Mouse (Mus musculus) myocyte (in vitro differentiated cells): ENCODE results near the gene Vps26c. TPM values are rescaled to one million over a fixed set of nuclear protein-coding genes. Genes with fewer than 3 reads are reported as not detected.
A peak's percentile ranks its signal among the peaks of the same experiment; 100 is the strongest.

Experiments used
- H3K27me3 ChIP-seq: one replicate; pipeline ENCODE4 v1.6.1; 2011; ENCODE audit not compliant: control insufficient read depth, insufficient read depth, insufficient read length
- H3K36me3 ChIP-seq: one replicate; pipeline ENCODE4 v1.6.1; 2011; ENCODE audit not compliant: control insufficient read depth, insufficient read depth
- H3K4me2 ChIP-seq: one replicate; pipeline ENCODE4 v1.6.1; 2011; ENCODE audit warnings: low read depth, control low read depth
- H3K4me3 ChIP-seq: one replicate; pipeline ENCODE4 v1.5.1; 2011; ENCODE audit warnings: mild to moderate bottlenecking, control low read depth, moderate library complexity
- H3K79me2 ChIP-seq: one replicate; pipeline ENCODE4 v1.6.1; 2011; ENCODE audit not compliant: control insufficient read depth, insufficient read depth
- H3ac ChIP-seq: one replicate; pipeline ENCODE4 v1.6.1; 2011; ENCODE audit not compliant: control insufficient read depth, insufficient read length
- CEBPB ChIP-seq: IDR thresholded peaks from 2 replicates; pipeline ENCODE4 v1.6.1; 2011; ENCODE audit warnings: mild to moderate bottlenecking, moderate library complexity; ENCODE audit not compliant: poor library complexity, insufficient read depth, severe bottlenecking
- E2F4 ChIP-seq: IDR thresholded peaks from one replicate; pipeline ENCODE4 v1.6.1; 2011; ENCODE audit warnings: mild to moderate bottlenecking, control low read depth, moderate library complexity; ENCODE audit not compliant: insufficient read depth
- MAX ChIP-seq: IDR thresholded peaks from one replicate; pipeline ENCODE4 v1.6.1; 2011; ENCODE audit warnings: low read depth, mild to moderate bottlenecking, control low read depth
- MYOD1 ChIP-seq, 3 experiments: IDR thresholded peaks; one replicate each; pipeline ENCODE4 v1.6.1; 2011; ENCODE audit warnings: control low read depth in 2 of 3, low read depth in 2 of 3, mild to moderate bottlenecking in 2 of 3, moderate library complexity in 1 of 3; ENCODE audit not compliant: insufficient read length in 2 of 3, control insufficient read depth in 1 of 3
- MYOG ChIP-seq, 3 experiments: IDR thresholded peaks; one replicate each; pipeline ENCODE4 v1.6.1; 2011; ENCODE audit warnings: control low read depth in 2 of 3, low read depth in 2 of 3, mild to moderate bottlenecking in 2 of 3; ENCODE audit not compliant: insufficient read length in 2 of 3, control insufficient read depth in 1 of 3, insufficient read depth in 1 of 3
- POLR2A ChIP-seq: IDR thresholded peaks from one replicate; pipeline ENCODE4 v1.6.1; 2011; ENCODE audit warnings: low read depth, mild to moderate bottlenecking, control low read depth, moderate library complexity; ENCODE audit not compliant: insufficient read length
- POLR2AphosphoS2 ChIP-seq: IDR thresholded peaks from one replicate; pipeline ENCODE4 v1.6.1; 2011; ENCODE audit warnings: low read depth, control low read depth; ENCODE audit not compliant: insufficient read length
- REST ChIP-seq: IDR thresholded peaks from one replicate; pipeline ENCODE4 v1.6.1; 2011; ENCODE audit warnings: mild to moderate bottlenecking, control low read depth, moderate library complexity; ENCODE audit not compliant: insufficient read depth, insufficient read length
- SRF ChIP-seq: IDR thresholded peaks from one replicate; pipeline ENCODE4 v1.6.1; 2011; ENCODE audit warnings: low read depth; ENCODE audit not compliant: control insufficient read depth, insufficient read length
- TCF12 ChIP-seq: IDR thresholded peaks from one replicate; pipeline ENCODE4 v1.6.1; 2011; ENCODE audit warnings: mild to moderate bottlenecking, control low read depth; ENCODE audit not compliant: poor library complexity, insufficient read depth, severe bottlenecking
- TCF3 ChIP-seq: IDR thresholded peaks from one replicate; pipeline ENCODE4 v1.6.1; 2011; ENCODE audit warnings: low read depth, control low read depth; ENCODE audit not compliant: insufficient read length
- USF1 ChIP-seq: IDR thresholded peaks from one replicate; pipeline ENCODE4 v1.6.1; 2011; ENCODE audit warnings: low read depth, mild to moderate bottlenecking, control low read depth, moderate library complexity
- polyA plus RNA-seq: library from polyadenylated mRNA; unstranded; fragments of >200 nt; fragmentation: generic; extraction: Trizol; gene quantifications from one replicate; pipeline ENCODE4 v1.2.1, GENCODE M21; 2012; ENCODE audit warnings: missing spikeins

The Vps26c gene
- polyA plus RNA-seq, 1 experiment: 58.3 TPM

GRCm38 (mm10) chr16:94572422-94572821, 45.8 kb upstream of the Vps26c start:
- peaks cover 69% of the 10 kb centered on the region for H3K79me2 ChIP-seq
- no peaks in the 10 kb centered on the region for H3K36me3 ChIP-seq
- no peak for TF ChIP-seq POLR2A
- no peak for TF ChIP-seq USF1
- no peak for TF ChIP-seq CEBPB
- no peak for TF ChIP-seq TCF12
- no peak overlapping the region for H3ac ChIP-seq
- H3K4me2 ChIP-seq: peak overlapping the region; percentile 89
- peak overlapping the region; percentile 47 for H3K4me3 ChIP-seq
- no peaks in the 10 kb centered on the region for H3K27me3 ChIP-seq

GRCm38 (mm10) chr16:94571111-94571993, 44.7 kb upstream of the Vps26c start:
- TF ChIP-seq SRF (no peak), TCF12 (no peak), MYOG (IDR thresholded peaks at IDR 0.05; ENCODE audit: control insufficient read depth in 1 of 3, insufficient read depth in 1 of 3, insufficient read length in 2 of 3, low read depth in 2 of 3) (no peak), REST (no peak), POLR2A (no peak), MAX (no peak), USF1 (no peak), E2F4 (no peak), POLR2AphosphoS2 (no peak), MYOD1 (IDR thresholded peaks at IDR 0.05; ENCODE audit: control insufficient read depth in 1 of 3, insufficient read length in 2 of 3, low read depth in 2 of 3) (no peak), CEBPB (no peak)
- Histone ChIP-seq H3K27me3 (no peaks in the 10 kb centered on the region), H3K79me2 (peaks cover 59% of the 10 kb centered on the region), H3K4me2 (peak overlapping the region; percentile 89), H3K36me3 (no peaks in the 10 kb centered on the region), H3K4me3 (peak overlapping the region; percentile 47), H3ac (peak overlapping the region; percentile 99)

DNA sequence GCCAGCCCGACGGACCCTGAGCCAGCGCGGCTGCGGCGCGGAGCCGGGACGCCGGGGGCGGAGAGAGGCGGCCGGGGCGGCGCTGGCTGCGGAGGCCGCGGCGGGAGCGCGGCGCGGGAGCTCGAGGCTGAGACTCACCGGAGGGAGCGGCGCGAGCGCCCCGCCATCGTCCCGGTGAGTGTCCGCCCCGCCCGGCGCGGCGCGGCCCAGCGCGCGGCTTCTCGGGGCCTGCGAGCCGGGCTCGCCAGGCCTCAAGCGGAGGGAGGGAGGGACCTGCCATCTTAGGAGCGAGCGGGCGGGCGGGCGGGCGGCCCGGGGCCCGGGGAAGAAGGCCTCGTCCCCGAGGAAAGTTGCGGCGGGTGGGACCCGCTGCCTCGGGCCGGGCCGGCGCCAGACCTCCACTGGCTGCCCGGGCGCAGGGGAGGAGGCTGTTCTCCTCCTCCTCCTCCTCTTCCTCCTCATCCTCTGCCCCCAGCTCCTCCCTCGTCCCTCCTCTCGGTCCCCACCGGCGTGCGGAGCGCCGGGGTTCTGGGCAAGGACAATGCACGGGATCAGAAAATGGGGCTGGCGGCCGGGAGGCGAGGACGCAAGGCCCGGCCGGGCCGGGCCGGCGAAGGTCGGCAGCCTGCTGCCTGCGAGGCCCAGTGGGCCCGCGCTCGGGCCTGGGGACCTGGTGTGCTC, 43.9 kb upstream of the Vps26c start:
- Histone ChIP-seq H3K4me2 (peak overlapping the region; percentile 89), H3K27me3 (no peaks in the 10 kb centered on the region), H3ac (peak overlapping the region; percentile 99), H3K79me2 (peaks cover 50% of the 10 kb centered on the region), H3K4me3 (peak overlapping the region; percentile 47), H3K36me3 (no peaks in the 10 kb centered on the region)
- TF ChIP-seq POLR2AphosphoS2: peak; percentile 40
- no peak for TF ChIP-seq TCF3
- peak; percentile 36 for TF ChIP-seq POLR2A

DNA sequence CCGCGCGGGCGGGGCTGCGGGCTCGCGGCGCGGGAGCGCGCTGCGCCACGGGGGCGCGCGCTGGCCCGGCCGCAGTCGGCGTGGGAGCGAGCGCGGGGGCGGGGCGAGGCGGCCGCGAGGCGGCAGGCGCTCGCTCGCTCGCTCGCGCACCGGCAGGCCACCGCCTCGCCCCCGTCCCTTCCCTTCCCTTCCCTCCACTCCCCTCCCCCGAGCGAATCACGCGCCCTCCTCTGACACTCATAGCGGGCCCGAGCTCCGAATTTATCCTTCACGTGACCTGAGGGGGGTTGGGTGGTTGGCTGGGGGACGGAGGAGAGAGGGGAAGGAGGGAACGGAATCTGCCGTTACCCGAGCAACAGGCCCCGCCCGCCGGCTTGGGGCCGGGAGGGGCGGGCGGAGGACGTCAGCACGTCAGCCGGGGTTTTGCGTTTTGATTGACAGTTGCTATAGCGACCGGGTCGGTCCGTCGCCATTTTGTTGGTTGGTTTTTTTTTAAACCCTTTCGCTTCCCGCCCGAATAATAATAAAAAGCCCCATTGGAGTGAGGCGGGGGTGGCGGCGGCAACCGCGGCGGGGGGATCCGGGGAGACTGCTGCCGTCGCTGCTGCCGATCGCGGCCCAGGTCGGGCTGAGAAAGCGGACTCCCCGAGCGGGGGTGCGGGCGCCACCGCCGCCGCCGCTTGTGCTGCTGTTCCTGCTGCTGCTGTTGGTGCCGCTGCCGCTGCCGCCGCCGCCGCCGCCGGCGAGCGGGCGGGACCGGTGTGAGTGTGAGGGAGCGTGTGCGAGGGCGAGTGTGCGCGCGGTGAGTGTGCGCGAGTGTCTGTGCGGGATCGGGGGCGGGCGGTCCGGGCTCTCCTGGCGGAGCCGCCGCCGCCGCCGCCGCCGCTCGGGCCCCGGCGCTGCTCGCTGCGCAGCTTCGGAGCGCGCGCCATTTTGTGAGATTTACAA, 42.9 kb upstream of the Vps26c start, which contains the start of gene Dyrk1a:
TSS of gene Dyrk1a (plus strand) at position 782 of the 948 bp plus-strand sequence.
- peak within 1 kb of the TSS; percentile 99 for H3ac ChIP-seq
- TF ChIP-seq SRF (no peak), MYOD1 (IDR thresholded peaks at IDR 0.05; ENCODE audit: control insufficient read depth in 1 of 3, insufficient read length in 2 of 3, low read depth in 2 of 3) (peak in 1 of 3 experiments; percentile 37), REST (no peak), USF1 (peak; percentile 98), POLR2A (peak; percentile 73), MAX (no peak), TCF12 (no peak), CEBPB (no peak), POLR2AphosphoS2 (peak; percentile 42), TCF3 (no peak), MYOG (IDR thresholded peaks at IDR 0.05; ENCODE audit: control insufficient read depth in 1 of 3, insufficient read depth in 1 of 3, insufficient read length in 2 of 3, low read depth in 2 of 3) (peak in 1 of 3 experiments; percentile 31), E2F4 (no peak)
- peak within 1 kb of the TSS; percentile 90 for H3K4me2 ChIP-seq
- H3K36me3 ChIP-seq: no peaks in the 10 kb centered on the region
- peak within 1 kb of the TSS; percentile 47 for H3K4me3 ChIP-seq
- peaks cover 40% of the 10 kb centered on the region for H3K79me2 ChIP-seq
- no peaks in the 10 kb centered on the region for H3K27me3 ChIP-seq
